Mouse (Mus musculus): ENCODE measurements around the gene Olfr410. TPM values are rescaled to one million over a fixed set of nuclear protein-coding genes. Genes with fewer than 3 reads are reported as not detected.

The Olfr410 gene
- polyA plus RNA-seq, 1 experiment = not detected

DNA sequence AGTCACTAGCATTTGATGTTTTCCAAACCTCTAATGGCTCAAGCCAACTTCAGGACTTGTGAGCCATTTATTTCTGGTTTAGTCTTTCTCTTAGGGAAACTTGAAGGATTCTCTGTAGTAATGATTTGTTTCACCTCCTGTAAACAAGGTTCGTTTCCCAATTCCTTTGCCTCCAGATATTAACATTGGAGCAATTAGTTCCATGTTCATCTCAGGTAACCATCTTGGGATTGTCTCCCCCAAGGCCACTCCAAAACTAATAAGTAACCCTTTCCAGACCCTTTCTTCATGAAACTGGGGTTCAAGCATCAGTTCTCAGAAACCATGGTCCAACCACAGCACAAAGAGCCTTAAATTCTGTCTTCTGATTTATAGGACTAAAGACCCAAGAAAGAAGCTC, 23.9 kb upstream of the Olfr410 start, which contains the start of gene Olfr412:
Gene Olfr412, plus strand, starts transcription at position 301 of the 400 bp plus-strand sequence.
- TF ChIP-seq POLR2A (IDR thresholded peaks at IDR 0.05; ENCODE audit: insufficient read depth, low read length) (no peak), EP300 (IDR thresholded peaks at IDR 0.05; ENCODE audit: insufficient read depth, low read depth, low read length) (no peak)
- H3K4me1 ChIP-seq (ENCODE audit: control insufficient read depth, insufficient read depth, low read length) = no peaks in the 10 kb centered on the region
- no peaks in the 10 kb centered on the region for H3K36me3 ChIP-seq (ENCODE audit: control insufficient read depth, insufficient read depth, low read length, poor library complexity, severe bottlenecking)
- no peak within 1 kb of the TSS for H3K9ac ChIP-seq (ENCODE audit: low read depth, poor library complexity, severe bottlenecking)
- H3K4me3 ChIP-seq (ENCODE audit: low read depth, low read length) = no peak within 1 kb of the TSS
- H3K9me3 ChIP-seq (replicated peaks; ENCODE audit: control insufficient read depth, insufficient read depth, low read length, poor library complexity, severe bottlenecking) = no peaks in the 10 kb centered on the region
- H3K27ac ChIP-seq (ENCODE audit: insufficient read depth, low read length) = no peak within 1 kb of the TSS
- no peaks in the 10 kb centered on the region; the same call in 1 of the 2 replicates for H3K27me3 ChIP-seq (ENCODE audit: control insufficient read depth, insufficient read depth, low read length, poor library complexity, severe bottlenecking)

DNA sequence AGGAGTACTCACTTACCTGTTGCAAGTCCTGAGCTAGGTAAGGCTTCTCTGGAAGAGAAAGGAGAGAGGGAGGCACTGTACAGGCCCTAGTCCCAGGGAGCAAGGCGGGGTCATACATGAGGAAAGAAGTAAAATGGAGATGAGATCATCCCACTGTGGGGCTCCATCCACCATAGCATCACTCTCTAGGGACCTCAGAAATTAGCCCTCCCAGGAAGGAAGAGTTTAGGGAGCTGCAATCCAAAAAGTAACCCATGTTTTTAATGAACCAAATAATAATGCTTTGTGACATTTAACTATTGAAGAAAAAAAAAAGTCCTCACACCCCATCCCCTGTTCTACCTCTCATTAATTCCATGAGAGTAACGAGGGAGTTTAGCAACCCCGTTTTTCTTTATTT, 14.7 kb upstream of the Olfr410 start, which contains the start of gene Olfr411:
Gene Olfr411, minus strand, starts transcription at position 101 of the 400 bp plus-strand sequence.
- Histone ChIP-seq H3K27me3 (ENCODE audit: control insufficient read depth, insufficient read depth, low read length, poor library complexity, severe bottlenecking) (no peaks in the 10 kb centered on the region; the same call in 1 of the 2 replicates), H3K36me3 (ENCODE audit: control insufficient read depth, insufficient read depth, low read length, poor library complexity, severe bottlenecking) (no peaks in the 10 kb centered on the region), H3K27ac (ENCODE audit: insufficient read depth, low read length) (no peak within 1 kb of the TSS), H3K4me3 (ENCODE audit: low read depth, low read length) (no peak within 1 kb of the TSS), H3K9ac (ENCODE audit: low read depth, poor library complexity, severe bottlenecking) (no peak within 1 kb of the TSS), H3K9me3 (replicated peaks; ENCODE audit: control insufficient read depth, insufficient read depth, low read length, poor library complexity, severe bottlenecking) (no peaks in the 10 kb centered on the region), H3K4me1 (ENCODE audit: control insufficient read depth, insufficient read depth, low read length) (no peaks in the 10 kb centered on the region)
- no peak for TF ChIP-seq CTCF (IDR thresholded peaks at IDR 0.05; ENCODE audit: low read depth, low read length)
- TF ChIP-seq POLR2A (IDR thresholded peaks at IDR 0.05; ENCODE audit: insufficient read depth, low read length) = no peak
- no peak for TF ChIP-seq EP300 (IDR thresholded peaks at IDR 0.05; ENCODE audit: insufficient read depth, low read depth, low read length)

DNA sequence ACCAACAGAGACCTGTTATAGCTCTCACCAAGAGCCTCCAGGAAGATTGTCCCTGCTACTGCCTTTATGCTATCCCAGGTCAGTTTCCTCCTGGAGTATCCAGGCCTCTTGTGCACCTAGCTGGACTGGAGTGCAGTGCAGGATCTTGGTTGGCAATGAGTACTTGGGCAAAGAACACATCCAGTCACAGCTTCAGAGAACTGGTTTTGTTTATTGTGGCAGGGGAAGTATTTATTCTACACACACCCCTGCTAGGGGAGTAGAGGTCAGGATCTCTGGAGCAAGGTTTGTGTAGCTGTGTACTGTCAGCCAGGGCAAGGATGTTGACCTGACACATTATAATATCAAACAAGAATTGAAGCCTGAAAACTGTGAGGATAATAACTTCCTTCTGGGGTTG, 9.1 kb downstream of the Olfr410 start:
- Histone ChIP-seq H3K27ac (ENCODE audit: insufficient read depth, low read length) (no peak overlapping the region), H3K27me3 (ENCODE audit: control insufficient read depth, insufficient read depth, low read length, poor library complexity, severe bottlenecking) (no peaks in the 10 kb centered on the region), H3K4me3 (ENCODE audit: low read depth, low read length) (no peak overlapping the region), H3K4me1 (ENCODE audit: control insufficient read depth, insufficient read depth, low read length) (no peaks in the 10 kb centered on the region), H3K9me3 (replicated peaks; ENCODE audit: control insufficient read depth, insufficient read depth, low read length, poor library complexity, severe bottlenecking) (no peaks in the 10 kb centered on the region), H3K36me3 (ENCODE audit: control insufficient read depth, insufficient read depth, low read length, poor library complexity, severe bottlenecking) (no peaks in the 10 kb centered on the region), H3K9ac (ENCODE audit: low read depth, poor library complexity, severe bottlenecking) (no peak overlapping the region)
- TF ChIP-seq EP300 (IDR thresholded peaks at IDR 0.05; ENCODE audit: insufficient read depth, low read depth, low read length) (no peak), CTCF (IDR thresholded peaks at IDR 0.05; ENCODE audit: low read depth, low read length) (no peak), POLR2A (IDR thresholded peaks at IDR 0.05; ENCODE audit: insufficient read depth, low read length) (no peak)

DNA sequence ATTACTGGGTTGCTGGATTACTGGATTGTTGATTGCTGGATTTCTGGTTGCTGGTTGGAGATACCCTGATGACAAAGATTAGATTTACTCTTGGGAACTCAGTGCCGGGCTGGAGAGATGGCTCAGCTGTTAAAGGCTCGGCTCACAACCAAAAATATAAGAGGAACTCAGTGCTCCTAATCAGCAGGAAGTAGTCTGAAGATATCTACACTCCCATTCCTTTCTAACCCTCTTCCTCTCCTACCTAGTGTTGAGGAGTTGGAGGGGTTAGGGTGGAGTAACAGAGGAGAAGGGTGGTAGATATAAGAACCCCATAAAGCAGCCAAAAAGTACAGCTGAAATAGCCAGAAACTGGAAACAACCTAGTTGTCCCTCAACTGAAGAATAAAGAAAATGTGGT, 11.8 kb downstream of the Olfr410 start:
- no peaks in the 10 kb centered on the region for H3K4me1 ChIP-seq (ENCODE audit: control insufficient read depth, insufficient read depth, low read length)
- H3K9ac ChIP-seq (ENCODE audit: low read depth, poor library complexity, severe bottlenecking) = no peak overlapping the region
- no peak overlapping the region for H3K4me3 ChIP-seq (ENCODE audit: low read depth, low read length)
- H3K27ac ChIP-seq (ENCODE audit: insufficient read depth, low read length) = no peak overlapping the region
- TF ChIP-seq EP300 (IDR thresholded peaks at IDR 0.05; ENCODE audit: insufficient read depth, low read depth, low read length) (no peak), CTCF (IDR thresholded peaks at IDR 0.05; ENCODE audit: low read depth, low read length) (no peak), POLR2A (IDR thresholded peaks at IDR 0.05; ENCODE audit: insufficient read depth, low read length) (no peak)
- H3K36me3 ChIP-seq (ENCODE audit: control insufficient read depth, insufficient read depth, low read length, poor library complexity, severe bottlenecking) = no peaks in the 10 kb centered on the region
- no peaks in the 10 kb centered on the region for H3K9me3 ChIP-seq (replicated peaks; ENCODE audit: control insufficient read depth, insufficient read depth, low read length, poor library complexity, severe bottlenecking)
- no peaks in the 10 kb centered on the region for H3K27me3 ChIP-seq (ENCODE audit: control insufficient read depth, insufficient read depth, low read length, poor library complexity, severe bottlenecking)

DNA sequence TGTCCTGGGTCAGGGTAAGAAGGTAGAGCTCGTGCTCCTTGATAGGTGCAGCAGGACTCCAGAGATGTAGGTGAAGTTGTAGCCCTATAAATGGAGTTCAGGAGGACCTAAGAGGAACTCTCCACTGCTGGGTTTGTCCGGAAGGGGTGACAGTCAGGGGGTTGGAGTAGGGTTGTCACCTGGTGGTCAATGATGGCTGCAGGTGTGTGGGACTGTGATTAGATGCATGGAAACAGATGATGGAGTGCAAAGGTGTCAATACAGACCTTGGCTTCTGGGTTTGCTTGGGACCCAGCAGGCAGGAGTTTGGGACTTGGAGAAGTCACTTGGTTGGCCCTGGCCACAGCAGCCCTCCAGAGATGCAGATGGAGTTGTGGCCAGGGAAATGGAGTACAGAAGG, 50.6 kb downstream of the Olfr410 start:
- H3K4me3 ChIP-seq (ENCODE audit: low read depth, low read length) = no peak overlapping the region
- H3K4me1 ChIP-seq (ENCODE audit: control insufficient read depth, insufficient read depth, low read length) = no peaks in the 10 kb centered on the region
- no peak overlapping the region for H3K9ac ChIP-seq (ENCODE audit: low read depth, poor library complexity, severe bottlenecking)
- TF ChIP-seq CTCF (IDR thresholded peaks at IDR 0.05; ENCODE audit: low read depth, low read length) = no peak
- no peak for TF ChIP-seq POLR2A (IDR thresholded peaks at IDR 0.05; ENCODE audit: insufficient read depth, low read length)
- no peak for TF ChIP-seq EP300 (IDR thresholded peaks at IDR 0.05; ENCODE audit: insufficient read depth, low read depth, low read length)
- H3K27me3 ChIP-seq (ENCODE audit: control insufficient read depth, insufficient read depth, low read length, poor library complexity, severe bottlenecking) = no peaks in the 10 kb centered on the region
- no peak overlapping the region for H3K27ac ChIP-seq (ENCODE audit: insufficient read depth, low read length)
- H3K36me3 ChIP-seq (ENCODE audit: control insufficient read depth, insufficient read depth, low read length, poor library complexity, severe bottlenecking) = no peaks in the 10 kb centered on the region
- no peaks in the 10 kb centered on the region for H3K9me3 ChIP-seq (replicated peaks; ENCODE audit: control insufficient read depth, insufficient read depth, low read length, poor library complexity, severe bottlenecking)

DNA sequence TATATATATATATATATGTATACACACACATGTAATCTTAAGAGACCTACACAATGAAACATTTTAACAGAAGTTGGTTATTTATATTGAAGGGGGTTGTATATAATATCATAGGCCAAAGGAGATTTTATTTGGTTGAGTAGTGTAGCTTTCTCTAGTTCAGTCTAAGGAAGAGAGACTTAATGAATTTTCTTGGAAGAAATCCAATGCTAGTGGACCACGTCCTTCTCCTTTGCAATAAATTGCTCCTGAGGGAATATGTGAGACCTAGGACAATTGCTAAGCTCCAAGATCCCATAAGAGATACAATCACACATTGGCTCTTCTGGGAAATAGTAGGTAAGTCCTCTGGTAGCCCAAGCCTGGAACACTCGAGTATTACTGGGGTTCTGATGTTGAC, 54.4 kb downstream of the Olfr410 start, which contains the start of gene Olfr59:
Gene Olfr59, plus strand, starts transcription at position 301 of the 400 bp plus-strand sequence.
- Histone ChIP-seq H3K27ac (ENCODE audit: insufficient read depth, low read length) (no peak within 1 kb of the TSS), H3K9me3 (replicated peaks; ENCODE audit: control insufficient read depth, insufficient read depth, low read length, poor library complexity, severe bottlenecking) (no peaks in the 10 kb centered on the region; the same call in 1 of the 2 replicates), H3K4me1 (ENCODE audit: control insufficient read depth, insufficient read depth, low read length) (no peaks in the 10 kb centered on the region), H3K4me3 (ENCODE audit: low read depth, low read length) (no peak within 1 kb of the TSS), H3K9ac (ENCODE audit: low read depth, poor library complexity, severe bottlenecking) (no peak within 1 kb of the TSS), H3K36me3 (ENCODE audit: control insufficient read depth, insufficient read depth, low read length, poor library complexity, severe bottlenecking) (no peaks in the 10 kb centered on the region), H3K27me3 (ENCODE audit: control insufficient read depth, insufficient read depth, low read length, poor library complexity, severe bottlenecking) (no peaks in the 10 kb centered on the region)
- TF ChIP-seq POLR2A (IDR thresholded peaks at IDR 0.05; ENCODE audit: insufficient read depth, low read length) (no peak), EP300 (IDR thresholded peaks at IDR 0.05; ENCODE audit: insufficient read depth, low read depth, low read length) (no peak), CTCF (IDR thresholded peaks at IDR 0.05; ENCODE audit: low read depth, low read length) (no peak)

Other genes with a start within 250 kb of the Olfr410 start
- gene Olfr401, start 224.3 kb downstream of the Olfr410 start, polyA plus RNA-seq (2011; ENCODE audit: insufficient read depth, insufficient read length, low read depth, missing spikeins) = not detected in 2 replicates
- gene Olfr402, start 184.5 kb downstream of the Olfr410 start, polyA plus RNA-seq (2011; ENCODE audit: insufficient read depth, insufficient read length, low read depth, missing spikeins) = not detected in 2 replicates
- not detected in 2 replicates for gene Olfr403, start 151.8 kb downstream of the Olfr410 start, polyA plus RNA-seq (2011; ENCODE audit: insufficient read depth, insufficient read length, low read depth, missing spikeins)
- not detected in 2 replicates for gene Olfr43, start 126.7 kb downstream of the Olfr410 start, polyA plus RNA-seq (2011; ENCODE audit: insufficient read depth, insufficient read length, low read depth, missing spikeins)
- not detected in 2 replicates for gene Olfr406, start 78.2 kb downstream of the Olfr410 start, polyA plus RNA-seq (2011; ENCODE audit: insufficient read depth, insufficient read length, low read depth, missing spikeins)
- gene Olfr59, start 54.3 kb downstream of the Olfr410 start, polyA plus RNA-seq (2011; ENCODE audit: insufficient read depth, insufficient read length, low read depth, missing spikeins) = not detected in 2 replicates
- not detected in 2 replicates for gene Olfr411, start 14.6 kb upstream of the Olfr410 start, polyA plus RNA-seq (2011; ENCODE audit: insufficient read depth, insufficient read length, low read depth, missing spikeins)
- not detected in 2 replicates for gene Olfr412, start 24.0 kb upstream of the Olfr410 start, polyA plus RNA-seq (2011; ENCODE audit: insufficient read depth, insufficient read length, low read depth, missing spikeins)

Measured in ES-Bruce4 (cell line).